ENCODE assay signal across 8 mouse cellular contexts in genomic region chr1:41157651-41158513, GRCm38 (mm10).
DNase-seq lines count a peak whose midpoint lies in the region; ATAC-seq and TF ChIP-seq lines count a peak whose summit lies in the region.

No protein-coding gene starts in this region.

- peak; percentile 73 to 80 for DNase-seq in cerebellum, postnatal 10 days
- no peak for DNase-seq in cerebellum, adult 8-10 months
- peak; percentile 23 for DNase-seq in embryonic facial prominence, embryonic 11.5 days (ENCODE audit: low spot score)
- peak; percentile 15 for DNase-seq in liver, postnatal 0 days
- DNase-seq in thymus, postnatal 0 days (ENCODE audit: low spot score) = no peak
- no peak for DNase-seq in heart, adult 18-20 months

- no peak for TF ChIP-seq CTCF in intestine, postnatal 0 days (IDR thresholded peaks at IDR 0.05; ENCODE audit: low read depth)
- TF ChIP-seq CTCF in liver, postnatal 0 days (IDR thresholded peaks at IDR 0.05; ENCODE audit: low read depth) = no peak

- H3K9me3 ChIP-seq in embryonic facial prominence, embryonic 11.5 days (replicated peaks; ENCODE audit: control insufficient read depth, low read length) = no peaks in the 10 kb centered on the region
- H3K9me3 ChIP-seq in intestine, postnatal 0 days (ENCODE audit: control insufficient read depth) = no peaks in the 10 kb centered on the region
- H3K9me3 ChIP-seq in liver, postnatal 0 days (ENCODE audit: low read length) = no peaks in the 10 kb centered on the region
- no peaks in the 10 kb centered on the region for H3K9me3 ChIP-seq in stomach, embryonic 15.5 days

- H3K9ac ChIP-seq in embryonic facial prominence, embryonic 11.5 days (replicated peaks; ENCODE audit: low read length) = no peak overlapping the region
- no peak overlapping the region for H3K9ac ChIP-seq in intestine, postnatal 0 days (ENCODE audit: low read depth, low read length)
- H3K9ac ChIP-seq in liver, postnatal 0 days (replicated peaks) = no peak overlapping the region
- H3K9ac ChIP-seq in stomach, embryonic 15.5 days = no peak overlapping the region

- 68% methylated on average over 20 of the region's 21 CpGs for WGBS in embryonic facial prominence, embryonic 11.5 days
- 22% methylated on average over 20 of the region's 21 CpGs for WGBS in intestine, postnatal 0 days
- WGBS in liver, postnatal 0 days (ENCODE audit: insufficient replicate concordance) = 62% methylated on average over 20 of the region's 21 CpGs
- WGBS in stomach, embryonic 15.5 days = 42% methylated on average over 19 of the region's 21 CpGs

- no peak overlapping the region for H3K4me3 ChIP-seq in embryonic facial prominence, embryonic 11.5 days (ENCODE audit: low read depth, low read length)
- H3K4me3 ChIP-seq in intestine, postnatal 0 days (ENCODE audit: low read depth, low read length) = no peak overlapping the region
- H3K4me3 ChIP-seq in liver, postnatal 0 days (ENCODE audit: low read depth, low read length) = no peak overlapping the region
- no peak overlapping the region for H3K4me3 ChIP-seq in stomach, embryonic 15.5 days (replicated peaks)

- no peaks in the 10 kb centered on the region for H3K4me1 ChIP-seq in embryonic facial prominence, embryonic 11.5 days (ENCODE audit: control insufficient read depth, insufficient read depth, low read length)
- H3K4me1 ChIP-seq in intestine, postnatal 0 days (replicated peaks; ENCODE audit: control insufficient read depth, insufficient read depth, low read length) = no peaks in the 10 kb centered on the region
- H3K4me1 ChIP-seq in liver, postnatal 0 days (ENCODE audit: insufficient read depth) = no peaks in the 10 kb centered on the region
- 0 out of 2 replicates have a peak, but pooled peaks cover 3% of the 10 kb centered on the region for H3K4me1 ChIP-seq in stomach, embryonic 15.5 days

- TF ChIP-seq EP300 in liver, postnatal 0 days (IDR thresholded peaks at IDR 0.05; ENCODE audit: low read depth) = no peak

- ATAC-seq in embryonic facial prominence, embryonic 11.5 days (replicated peaks; ENCODE audit: insufficient number of reproducible peaks, low FRiP score, low TSS enrichment, low read depth) = peak; percentile 80; the same call in 1 of the 2 replicates
- ATAC-seq in intestine, postnatal 0 days = no peak
- ATAC-seq in liver, postnatal 0 days = no peak
- peak; percentile 39; the same call in 1 of the 2 replicates for ATAC-seq in stomach, embryonic 15.5 days (ENCODE audit: insufficient read depth, low FRiP score, low read depth)

- no peak overlapping the region for H3K27ac ChIP-seq in embryonic facial prominence, embryonic 11.5 days (replicated peaks; ENCODE audit: low read depth, low read length)
- no peak overlapping the region for H3K27ac ChIP-seq in intestine, postnatal 0 days (ENCODE audit: low read depth, low read length)
- no peak overlapping the region for H3K27ac ChIP-seq in liver, postnatal 0 days (ENCODE audit: low read depth)
- no peak overlapping the region for H3K27ac ChIP-seq in stomach, embryonic 15.5 days

- H3K4me2 ChIP-seq in embryonic facial prominence, embryonic 11.5 days (ENCODE audit: low read depth, low read length) = no peak overlapping the region
- H3K4me2 ChIP-seq in intestine, postnatal 0 days (replicated peaks; ENCODE audit: low read depth) = 0 out of 2 replicates have a peak overlapping the region, but pooled peaks have one; percentile 14
- H3K4me2 ChIP-seq in liver, postnatal 0 days (ENCODE audit: low read depth, low read length) = no peak overlapping the region
- 0 out of 2 replicates have a peak overlapping the region, but pooled peaks have one; percentile 5 for H3K4me2 ChIP-seq in stomach, embryonic 15.5 days

- H3K36me3 ChIP-seq in embryonic facial prominence, embryonic 11.5 days (replicated peaks; ENCODE audit: control insufficient read depth, insufficient read depth, low read depth, low read length) = no peaks in the 10 kb centered on the region
- no peaks in the 10 kb centered on the region for H3K36me3 ChIP-seq in intestine, postnatal 0 days (ENCODE audit: control insufficient read depth, insufficient read depth)
- no peaks in the 10 kb centered on the region for H3K36me3 ChIP-seq in liver, postnatal 0 days (replicated peaks; ENCODE audit: insufficient read depth, low read length)
- H3K36me3 ChIP-seq in stomach, embryonic 15.5 days = no peaks in the 10 kb centered on the region

- no peaks in the 10 kb centered on the region for H3K27me3 ChIP-seq in embryonic facial prominence, embryonic 11.5 days (ENCODE audit: control insufficient read depth, insufficient read depth, low read length)
- no peaks in the 10 kb centered on the region for H3K27me3 ChIP-seq in intestine, postnatal 0 days (replicated peaks; ENCODE audit: control insufficient read depth, insufficient read depth, low read length)
- H3K27me3 ChIP-seq in liver, postnatal 0 days (ENCODE audit: insufficient read depth, low read length) = no peaks in the 10 kb centered on the region
- no peaks in the 10 kb centered on the region for H3K27me3 ChIP-seq in stomach, embryonic 15.5 days (replicated peaks)

Comparison
In these comparisons a context has a peak if more than half of its experiments do, and no peak if none do; other contexts are left out.
1. DNase-seq: peak in cerebellum, postnatal 10 days (2 of 2), embryonic facial prominence, embryonic 11.5 days (single experiment) and liver, postnatal 0 days (single experiment); none in cerebellum, adult 8-10 months (single experiment), thymus, postnatal 0 days (single experiment) and heart, adult 18-20 months (0 of 2).
2. ATAC-seq: peak in embryonic facial prominence, embryonic 11.5 days (single experiment) and stomach, embryonic 15.5 days (single experiment); none in intestine, postnatal 0 days (single experiment) and liver, postnatal 0 days (single experiment).
3. H3K4me2 ChIP-seq: peak in intestine, postnatal 0 days (single experiment) and stomach, embryonic 15.5 days (single experiment); none in embryonic facial prominence, embryonic 11.5 days (single experiment) and liver, postnatal 0 days (single experiment).